Mouse (Mus musculus): ENCODE data around the gene Mrps12.

DNA sequence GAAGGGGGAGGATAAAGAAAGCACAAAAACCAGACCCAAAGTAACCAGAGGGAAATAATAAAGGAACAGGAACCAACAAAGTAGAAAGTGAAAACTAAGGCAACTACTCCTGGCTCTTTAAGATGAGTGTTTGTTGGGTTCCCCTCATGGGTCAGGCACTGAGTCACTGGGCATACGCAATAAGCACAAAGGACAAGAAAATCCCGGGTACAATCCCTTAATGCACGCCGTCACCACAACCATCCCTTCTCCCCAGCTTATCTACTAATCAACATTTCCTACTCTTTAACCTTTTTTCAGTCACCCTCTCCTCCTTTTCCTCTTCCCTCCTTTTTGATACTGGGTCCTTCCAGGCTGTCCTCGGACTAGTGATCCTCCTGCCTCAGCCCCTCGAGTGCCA is 23.6 kb upstream of the Mrps12 start:
- TF ChIP-seq CTCF (IDR thresholded peaks at IDR 0.05; ENCODE audit: low read depth) = no peak
- no peak for TF ChIP-seq EP300 (optimal IDR thresholded peaks at IDR 0.05)

Data from stomach, postnatal 0 days (tissue).